Mouse (Mus musculus): ENCODE results near the gene Gm7694. TPM values are rescaled to one million over a fixed set of nuclear protein-coding genes. Genes with fewer than 3 reads are reported as not detected.

Gene Gm7694
- polyA plus RNA-seq, 1 experiment from 2014 or later: 4.4 TPM

GRCm38 (mm10) chr1:170311431-170311830 is 5.3 kb upstream of the Gm7694 start:
- Histone ChIP-seq H3K9me3 (replicated peaks) (no peaks in the 10 kb centered on the region), H3K9ac (no peak overlapping the region), H3K27me3 (no peaks in the 10 kb centered on the region), H3K4me1 (no peaks in the 10 kb centered on the region), H3K36me3 (ENCODE audit: poor library complexity, severe bottlenecking) (no peaks in the 10 kb centered on the region), H3K4me2 (no peak overlapping the region), H3K27ac (no peak overlapping the region), H3K4me3 (no peak overlapping the region)
- no peak for ATAC-seq
- WGBS: 87% methylated on average over 6 of the region's 6 CpGs

- H3K9ac ChIP-seq: no peak within 1 kb of the TSS
- no peak within 1 kb of the TSS for H3K4me3 ChIP-seq
- 95% methylated on average over 4 of the region's 4 CpGs for WGBS
- ATAC-seq: no peak
- H3K27me3 ChIP-seq: no peaks in the 10 kb centered on the region
- H3K4me2 ChIP-seq: no peak within 1 kb of the TSS
- H3K36me3 ChIP-seq (ENCODE audit: poor library complexity, severe bottlenecking): 0 out of 2 replicates have a peak, but pooled peaks cover 4% of the 10 kb centered on the region
- H3K27ac ChIP-seq: no peak within 1 kb of the TSS
- no peaks in the 10 kb centered on the region for H3K4me1 ChIP-seq
- H3K9me3 ChIP-seq (replicated peaks): no peaks in the 10 kb centered on the region
These were observed 2.4 kb upstream of the Gm7694 start, which contains the start of gene Spata46 for GRCm38 (mm10) chr1:170308503-170308902. Gene Spata46, plus strand, starts transcription at chr1:170308803.

GRCm38 (mm10) chr1:170305002-170305401 is 1.1 kb downstream of the Gm7694 start:
- H3K27me3 ChIP-seq: no peaks in the 10 kb centered on the region
- no peaks in the 10 kb centered on the region for H3K9me3 ChIP-seq (replicated peaks)
- H3K27ac ChIP-seq: no peak overlapping the region
- H3K36me3 ChIP-seq (ENCODE audit: poor library complexity, severe bottlenecking): 0 out of 2 replicates have a peak, but pooled peaks cover 13% of the 10 kb centered on the region
- no peak for ATAC-seq
- no peak overlapping the region for H3K4me2 ChIP-seq
- no peak overlapping the region for H3K4me3 ChIP-seq
- no peaks in the 10 kb centered on the region for H3K4me1 ChIP-seq
- H3K9ac ChIP-seq: no peak overlapping the region
- WGBS: 93% methylated on average over 10 of the region's 10 CpGs

- 84% methylated on average over 6 of the region's 6 CpGs for WGBS
- H3K4me1 ChIP-seq: no peaks in the 10 kb centered on the region
- no peak overlapping the region for H3K4me2 ChIP-seq
- no peaks in the 10 kb centered on the region for H3K27me3 ChIP-seq
- no peaks in the 10 kb centered on the region for H3K9me3 ChIP-seq (replicated peaks)
- H3K27ac ChIP-seq: no peak overlapping the region
- no peak overlapping the region for H3K4me3 ChIP-seq
- H3K36me3 ChIP-seq (ENCODE audit: poor library complexity, severe bottlenecking): 0 out of 2 replicates have a peak, but pooled peaks cover 13% of the 10 kb centered on the region
- no peak for ATAC-seq
- no peak overlapping the region for H3K9ac ChIP-seq
These were observed 3.0 kb downstream of the Gm7694 start for GRCm38 (mm10) chr1:170303103-170303502.

GRCm38 (mm10) chr1:170302456-170302855 is 3.7 kb downstream of the Gm7694 start:
- Histone ChIP-seq H3K9me3 (replicated peaks) (no peaks in the 10 kb centered on the region), H3K4me3 (no peak overlapping the region), H3K4me2 (no peak overlapping the region), H3K9ac (no peak overlapping the region), H3K27ac (no peak overlapping the region), H3K27me3 (no peaks in the 10 kb centered on the region), H3K4me1 (no peaks in the 10 kb centered on the region), H3K36me3 (ENCODE audit: poor library complexity, severe bottlenecking) (0 out of 2 replicates have a peak, but pooled peaks cover 13% of the 10 kb centered on the region)
- no peak for ATAC-seq
- 86% methylated on average over 6 of the region's 6 CpGs for WGBS

- Histone ChIP-seq H3K9ac (no peak overlapping the region), H3K36me3 (ENCODE audit: poor library complexity, severe bottlenecking) (0 out of 2 replicates have a peak, but pooled peaks cover 13% of the 10 kb centered on the region), H3K27ac (no peak overlapping the region), H3K27me3 (no peaks in the 10 kb centered on the region), H3K4me1 (no peaks in the 10 kb centered on the region), H3K9me3 (replicated peaks) (no peaks in the 10 kb centered on the region), H3K4me2 (no peak overlapping the region), H3K4me3 (no peak overlapping the region)
- ATAC-seq: no peak
- WGBS: 88% methylated on average over 9 of the region's 9 CpGs
These were observed 4.4 kb downstream of the Gm7694 start for GRCm38 (mm10) chr1:170301686-170302085.

- Histone ChIP-seq H3K4me3 (no peak overlapping the region), H3K4me2 (no peak overlapping the region), H3K9me3 (replicated peaks) (no peaks in the 10 kb centered on the region), H3K36me3 (ENCODE audit: poor library complexity, severe bottlenecking) (0 out of 2 replicates have a peak, but pooled peaks cover 9% of the 10 kb centered on the region), H3K27me3 (no peaks in the 10 kb centered on the region), H3K27ac (no peak overlapping the region), H3K4me1 (no peaks in the 10 kb centered on the region), H3K9ac (no peak overlapping the region)
- 87% methylated on average over 4 of the region's 4 CpGs for WGBS
- ATAC-seq: no peak
These were observed 6.6 kb downstream of the Gm7694 start for GRCm38 (mm10) chr1:170299496-170299895.

- ATAC-seq: no peak
- H3K27ac ChIP-seq: no peak overlapping the region
- H3K4me2 ChIP-seq: no peak overlapping the region
- no peaks in the 10 kb centered on the region for H3K27me3 ChIP-seq
- no peaks in the 10 kb centered on the region for H3K36me3 ChIP-seq (ENCODE audit: poor library complexity, severe bottlenecking)
- H3K4me3 ChIP-seq: no peak overlapping the region
- no peak overlapping the region for H3K9ac ChIP-seq
- 62% methylated on average over 15 of the region's 15 CpGs for WGBS
- H3K9me3 ChIP-seq (replicated peaks): no peaks in the 10 kb centered on the region
- no peaks in the 10 kb centered on the region for H3K4me1 ChIP-seq
These were observed 11.2 kb downstream of the Gm7694 start for GRCm38 (mm10) chr1:170294786-170295570.

GRCm38 (mm10) chr1:170293257-170293656 is 12.9 kb downstream of the Gm7694 start:
- H3K9ac ChIP-seq: no peak overlapping the region
- H3K4me1 ChIP-seq: no peaks in the 10 kb centered on the region
- H3K27ac ChIP-seq: no peak overlapping the region
- H3K36me3 ChIP-seq (ENCODE audit: poor library complexity, severe bottlenecking): no peaks in the 10 kb centered on the region
- peak; percentile 52; the same call in 1 of the 2 replicates for ATAC-seq
- WGBS: 74% methylated on average over 5 of the region's 5 CpGs
- 0 out of 2 replicates have a peak, but pooled peaks cover 3% of the 10 kb centered on the region for H3K9me3 ChIP-seq (replicated peaks)
- no peaks in the 10 kb centered on the region for H3K27me3 ChIP-seq
- no peak overlapping the region for H3K4me3 ChIP-seq
- H3K4me2 ChIP-seq: no peak overlapping the region

- H3K27me3 ChIP-seq: no peaks in the 10 kb centered on the region
- H3K9ac ChIP-seq: 0 out of 2 replicates have a peak overlapping the region, but pooled peaks have one; percentile 9
- 35% methylated on average over 9 of the region's 9 CpGs for WGBS
- H3K4me1 ChIP-seq: no peaks in the 10 kb centered on the region
- H3K27ac ChIP-seq: no peak overlapping the region
- 0 out of 2 replicates have a peak, but pooled peaks cover 3% of the 10 kb centered on the region for H3K9me3 ChIP-seq (replicated peaks)
- H3K4me2 ChIP-seq: peak overlapping the region; percentile 30; the same call in 1 of the 2 replicates
- H3K36me3 ChIP-seq (ENCODE audit: poor library complexity, severe bottlenecking): no peaks in the 10 kb centered on the region
- H3K4me3 ChIP-seq: no peak overlapping the region
- ATAC-seq: peak; percentile 79
These were observed 13.7 kb downstream of the Gm7694 start for GRCm38 (mm10) chr1:170292239-170292951.

- Histone ChIP-seq H3K9me3 (replicated peaks) (no peaks in the 10 kb centered on the region), H3K4me3 (no peak overlapping the region), H3K4me2 (no peak overlapping the region), H3K4me1 (no peaks in the 10 kb centered on the region), H3K9ac (no peak overlapping the region), H3K36me3 (ENCODE audit: poor library complexity, severe bottlenecking) (no peaks in the 10 kb centered on the region), H3K27ac (no peak overlapping the region), H3K27me3 (no peaks in the 10 kb centered on the region)
- WGBS: 79% methylated on average over 4 of the region's 4 CpGs
- ATAC-seq: no peak
These were observed 23.6 kb downstream of the Gm7694 start for GRCm38 (mm10) chr1:170282415-170283129.

Data from forebrain, embryonic 13.5 days (tissue).